Mouse (Mus musculus): ENCODE results near the gene Rbm7.
"Not testable (repeated sequence)": the region's sequence is repeated elsewhere in the genome, so short reads cannot be mapped to it uniquely, and the experiment has no call there.

Gene Rbm7

DNA sequence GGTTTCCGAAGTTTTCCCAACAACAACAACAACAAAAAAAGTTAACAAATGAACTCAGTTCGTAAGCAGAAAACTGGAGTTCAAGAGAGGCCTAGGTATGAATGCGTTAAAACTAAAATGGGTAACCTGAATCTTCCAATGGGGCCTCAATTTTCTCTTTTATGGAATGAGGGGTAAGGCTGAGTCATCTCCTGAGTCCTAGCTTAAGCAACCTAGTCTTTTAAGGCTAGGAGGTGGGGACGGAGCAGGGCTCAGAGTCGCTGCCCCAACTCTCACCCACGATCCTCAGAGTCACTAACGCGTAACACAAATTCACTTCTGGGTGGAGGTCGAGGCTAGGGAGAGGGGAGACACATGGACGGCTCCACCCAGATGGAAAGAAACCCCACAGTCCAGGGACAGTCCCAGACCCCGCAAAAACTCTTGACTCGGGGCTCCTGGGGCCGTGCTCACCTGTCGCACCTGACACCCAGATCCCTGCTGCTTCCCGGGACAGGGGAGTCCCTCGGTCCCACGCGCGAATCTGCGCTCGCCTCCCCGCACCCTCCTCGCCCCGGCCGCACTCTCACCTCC, 15.2 kb downstream of the Rbm7 start:
- DNase-seq: no peak

DNA sequence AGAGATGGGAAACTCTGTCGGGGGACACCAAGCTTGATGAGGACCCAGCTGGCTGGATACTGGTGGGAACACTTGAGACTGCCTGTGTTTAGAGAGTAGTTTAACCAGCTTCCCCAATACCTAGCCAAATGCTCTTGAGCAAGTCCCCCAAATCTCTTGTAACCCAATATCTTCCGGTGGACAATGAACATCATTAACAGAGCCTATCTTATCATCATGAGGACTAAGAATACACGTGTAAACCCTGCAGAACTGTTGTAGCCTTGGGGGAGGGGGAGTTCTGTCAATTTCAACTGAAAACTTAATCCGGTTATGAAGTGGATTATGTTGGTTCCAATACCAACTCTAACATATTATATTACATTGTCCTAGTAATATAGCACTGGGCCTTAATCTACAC, 16.3 kb downstream of the Rbm7 start:
- no peak for DNase-seq

DNA sequence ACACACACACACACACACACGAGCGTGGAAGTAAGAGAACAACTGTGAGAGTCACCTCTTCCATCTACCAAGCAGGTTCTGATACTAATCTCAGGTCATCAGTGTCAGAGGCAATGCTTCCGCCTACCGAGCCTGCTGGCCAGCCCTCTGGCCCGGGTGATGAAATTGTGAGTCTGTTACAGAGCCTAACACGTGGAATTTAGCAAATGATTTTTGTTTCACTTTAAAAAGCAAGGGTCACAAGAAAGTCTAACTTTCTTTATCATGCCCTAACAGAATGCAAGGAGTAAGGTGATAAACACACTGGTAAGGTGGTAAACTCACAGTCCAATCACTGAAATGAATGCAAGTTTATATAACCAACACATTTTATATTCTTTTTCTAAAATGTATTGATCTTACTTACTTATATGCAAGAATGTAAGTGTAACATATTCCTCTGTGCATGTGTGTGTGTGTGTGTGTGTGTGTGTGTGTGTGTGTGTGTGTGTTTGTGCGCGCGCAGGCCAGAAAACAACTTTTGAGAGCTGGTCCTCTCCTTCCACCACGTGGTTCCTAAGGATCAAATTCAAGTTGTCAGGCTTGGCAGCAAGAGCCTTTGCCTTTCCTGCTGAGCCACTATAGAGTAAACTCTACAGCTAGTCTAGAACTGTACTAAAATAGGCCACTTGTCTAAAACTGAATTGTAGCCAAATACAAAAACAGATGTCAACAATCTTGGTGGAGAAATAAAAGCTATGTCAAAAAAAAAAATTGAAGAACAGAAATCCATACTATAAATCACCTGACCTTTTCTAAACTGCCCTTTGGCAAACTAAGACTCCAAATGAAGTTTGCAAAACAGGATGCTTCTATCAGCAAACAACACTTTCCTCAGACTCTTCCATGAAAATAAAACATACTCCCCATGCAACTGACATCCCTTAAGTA, 18.6 kb downstream of the Rbm7 start:
- DNase-seq: no peak

- no peak for DNase-seq
These were observed 20.7 kb downstream of the Rbm7 start for GRCm38 (mm10) chr9:48474367-48474766.

- no peak for DNase-seq
These were observed 22.0 kb downstream of the Rbm7 start for GRCm38 (mm10) chr9:48473131-48473530.

DNA sequence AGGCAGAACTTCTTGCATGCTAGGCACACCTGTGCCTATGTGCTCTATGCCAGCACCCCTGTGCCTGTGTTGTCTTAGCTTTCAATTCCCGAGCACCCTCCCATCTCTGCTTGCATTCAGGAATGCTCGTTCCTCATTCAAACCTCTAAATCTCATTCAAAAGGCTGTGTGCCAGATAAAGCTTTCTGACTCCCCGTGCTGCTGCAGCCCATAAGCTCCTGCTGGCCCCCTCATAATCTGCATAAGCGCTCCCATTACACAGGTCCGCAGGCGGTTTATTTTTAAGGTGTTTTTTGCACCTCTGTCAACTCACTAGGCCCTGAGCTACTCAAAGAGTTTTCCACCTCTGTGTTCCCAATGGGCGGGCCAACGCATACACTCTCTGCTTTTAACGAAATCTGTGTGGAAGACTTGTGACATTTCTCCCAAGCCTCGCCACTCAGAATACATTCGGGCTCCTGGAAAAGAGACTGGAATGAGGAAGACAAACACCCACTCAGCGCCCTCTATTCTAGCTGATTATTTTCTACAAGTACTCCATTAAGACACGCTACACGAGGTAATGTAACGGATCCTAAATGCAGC, 22.6 kb downstream of the Rbm7 start:
- DNase-seq: no peak

DNA sequence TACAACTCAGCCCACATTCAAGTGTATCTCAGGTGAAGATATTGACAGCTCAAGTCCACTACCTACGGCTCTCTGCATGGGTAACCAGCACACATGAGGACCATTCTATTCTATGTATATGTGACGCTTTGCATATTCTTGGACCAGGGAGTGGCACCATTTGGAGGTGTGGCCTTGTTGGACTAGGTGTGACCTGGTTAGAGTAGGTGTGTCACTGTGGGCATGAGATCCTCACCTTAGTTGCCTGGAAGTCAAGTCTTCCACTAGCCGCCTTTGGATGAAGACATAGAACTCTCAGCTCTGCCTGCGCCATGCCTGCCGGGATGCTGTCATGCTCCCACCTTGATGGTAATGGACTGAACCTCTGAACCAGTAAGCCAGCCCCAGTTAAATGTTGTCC, 27.6 kb downstream of the Rbm7 start:
- DNase-seq: not testable (repeated sequence)

- DNase-seq: no peak
These were observed 28.3 kb downstream of the Rbm7 start for GRCm38 (mm10) chr9:48466804-48467203.

DNA sequence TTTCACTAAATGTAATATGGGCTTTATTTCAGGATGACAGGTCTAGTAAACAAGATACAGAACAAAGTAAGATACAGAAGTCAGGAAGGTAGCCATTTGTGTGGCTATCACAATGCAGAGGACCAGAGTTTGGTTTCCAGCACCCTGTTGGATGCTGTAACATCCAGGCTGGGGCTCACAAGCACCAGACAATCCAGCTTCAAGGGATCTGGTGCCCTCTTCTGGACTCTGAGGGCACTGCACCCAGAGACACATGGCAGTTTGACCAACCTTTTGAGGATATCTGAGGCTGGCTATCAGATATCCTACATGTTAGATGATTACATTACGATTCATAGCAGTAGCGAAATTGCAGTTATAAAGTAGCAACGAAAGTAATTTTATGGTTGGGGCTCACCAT, 29.4 kb downstream of the Rbm7 start:
- DNase-seq: no peak

DNA sequence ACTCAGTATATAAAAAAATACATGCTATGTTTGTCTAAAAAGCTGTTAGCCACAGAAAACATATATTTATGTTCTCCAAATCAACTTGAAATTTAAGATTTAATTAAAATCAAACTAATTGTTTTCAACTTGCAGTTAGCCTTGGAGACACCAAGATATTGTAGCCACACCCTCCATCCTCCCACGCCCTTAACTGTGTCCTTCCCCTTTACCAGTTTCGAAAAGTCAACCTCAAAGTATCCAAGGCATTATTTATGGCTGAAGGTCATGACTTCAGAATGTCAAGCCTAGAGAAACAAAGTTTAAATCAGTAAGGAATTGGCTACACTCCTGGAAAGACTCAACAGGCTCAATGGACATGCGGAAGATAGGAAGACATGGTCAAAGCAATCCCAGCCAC, 33.6 kb downstream of the Rbm7 start:
- no peak for DNase-seq

DNA sequence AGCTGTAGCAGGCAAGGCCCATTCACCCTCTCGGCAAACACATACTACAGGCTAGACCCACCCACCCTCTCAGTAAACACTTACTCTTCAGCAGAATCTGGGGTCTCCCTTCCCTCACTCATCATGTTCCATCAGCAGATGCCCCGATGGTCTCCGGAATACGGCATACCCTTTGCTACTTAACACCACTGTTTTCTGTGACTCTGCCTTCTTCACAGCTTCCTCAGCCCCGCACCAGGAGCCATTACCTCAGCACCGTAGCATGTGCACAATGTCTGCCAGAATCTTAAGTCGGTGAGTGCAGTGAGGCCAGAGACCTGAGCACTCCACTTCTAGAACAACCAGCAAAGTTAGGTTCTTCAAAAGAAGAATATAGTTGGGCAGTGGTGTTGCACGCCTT, 34.4 kb downstream of the Rbm7 start:
- DNase-seq: no peak

DNA sequence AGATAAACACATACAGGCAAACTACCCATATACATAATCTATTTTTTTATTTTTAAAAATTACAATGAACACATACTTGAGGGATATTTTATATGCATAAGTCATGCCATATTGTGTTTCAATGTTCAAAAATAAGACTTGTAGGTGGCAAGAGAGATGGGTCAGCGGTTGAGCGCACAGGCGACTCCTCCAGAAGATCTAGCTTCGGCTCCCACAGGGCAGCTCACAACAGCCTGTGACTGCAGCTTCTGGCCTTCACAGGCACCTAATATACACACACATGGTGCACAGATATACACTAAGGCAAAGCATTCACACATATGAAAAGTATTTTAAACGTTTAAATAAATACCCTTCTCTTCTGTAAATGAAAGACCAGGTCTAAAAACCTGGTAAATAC, 35.7 kb downstream of the Rbm7 start:
- no peak for DNase-seq

DNA sequence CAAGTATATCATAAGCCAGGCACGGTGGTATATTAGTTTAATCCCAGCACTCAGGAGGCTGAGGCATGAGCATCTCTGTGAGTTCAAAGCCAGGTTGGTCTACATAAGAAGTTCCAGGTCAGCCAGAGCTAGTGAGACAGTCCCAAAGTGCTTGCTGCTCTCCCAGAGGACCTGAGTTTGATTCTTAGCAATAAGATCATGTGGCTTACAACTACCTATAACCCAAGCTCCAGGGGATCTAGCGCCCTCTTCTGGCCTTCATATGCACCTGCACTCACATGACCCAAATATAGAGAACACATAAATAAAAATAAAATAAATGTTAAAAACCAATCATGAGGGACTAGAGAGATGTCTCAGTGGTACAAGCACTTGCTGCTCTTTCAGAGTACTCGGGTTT, 36.2 kb downstream of the Rbm7 start:
- no peak for DNase-seq

- no peak for DNase-seq
These were observed 39.1 kb downstream of the Rbm7 start for GRCm38 (mm10) chr9:48455961-48456360.

- DNase-seq: no peak
These were observed 45.0 kb downstream of the Rbm7 start for GRCm38 (mm10) chr9:48450066-48450465.

- no peak for DNase-seq
These were observed 47.3 kb downstream of the Rbm7 start for GRCm38 (mm10) chr9:48447783-48448209.

GRCm38 (mm10) chr9:48444821-48445220, 50.3 kb downstream of the Rbm7 start:
- no peak for DNase-seq

- no peak for DNase-seq
These were observed 51.2 kb downstream of the Rbm7 start for GRCm38 (mm10) chr9:48443873-48444272.

All from cerebellum, adult 9-11 months (tissue).